Mouse (Mus musculus) heart, embryonic 14.5 days (tissue): ENCODE data around the gene Ube2s. TPM values are rescaled to one million over a fixed set of nuclear protein-coding genes. Genes with fewer than 3 reads are reported as not detected.

ENCODE experiments used
- ATAC-seq: fragments of 200-750 bp; cut with Nextera tagmentation; 2 replicates; pipeline ENCODE4 v1.8.0; 2017; ENCODE audit warnings: low read depth, moderate TSS enrichment; ENCODE audit not compliant: insufficient number of reproducible peaks, insufficient read depth, low FRiP score
- H3K27ac ChIP-seq, 2 experiments: fragments of 200-500 bp in 1 of 2; fragments of 300-500 bp in 1 of 2; sonication (generic) in 1 of 2; replicated peaks in 1 of 2; 2 replicates each; pipeline ENCODE4 v1.5.1; 2012 to 2014; ENCODE audit warnings: low read depth in 2 of 2, low read length in 2 of 2, control low read depth in 1 of 2, mild to moderate bottlenecking in 1 of 2, mixed read lengths in 1 of 2; ENCODE audit not compliant: control insufficient read depth in 1 of 2, insufficient read depth in 1 of 2
- H3K27me3 ChIP-seq: fragments of 300-500 bp; sonication (generic); 2 replicates; pipeline ENCODE4 v1.6.1; 2014; ENCODE audit warnings: mild to moderate bottlenecking, low read length, control low read depth; ENCODE audit not compliant: control insufficient read depth, insufficient read depth
- H3K36me3 ChIP-seq: fragments of 300-500 bp; sonication (generic); 2 replicates; pipeline ENCODE4 v1.6.1; 2014; ENCODE audit warnings: mild to moderate bottlenecking, control low read depth, low read length, mixed read lengths; ENCODE audit not compliant: control insufficient read depth, insufficient read depth
- H3K4me1 ChIP-seq, 2 experiments: fragments of 200-500 bp in 1 of 2; fragments of 300-500 bp in 1 of 2; sonication (generic) in 1 of 2; 2 replicates each; pipeline ENCODE4 v1.6.1; 2012 to 2014; ENCODE audit warnings: low read length in 2 of 2, control low read depth in 1 of 2, mixed read lengths in 1 of 2; ENCODE audit not compliant: control insufficient read depth in 2 of 2, insufficient read depth in 2 of 2
- H3K4me2 ChIP-seq: fragments of 300-500 bp; sonication (generic); 2 replicates; pipeline ENCODE4 v1.6.1; 2014; ENCODE audit warnings: mild to moderate bottlenecking, low read length
- H3K4me3 ChIP-seq, 2 experiments: fragments of 200-500 bp in 1 of 2; fragments of 300-500 bp in 1 of 2; sonication (generic) in 1 of 2; 2 replicates each; pipeline ENCODE4 v1.5.1; 2012 to 2014; ENCODE audit warnings: low read length in 2 of 2, mild to moderate bottlenecking in 2 of 2, control low read depth in 1 of 2, low read depth in 1 of 2, moderate library complexity in 1 of 2; ENCODE audit not compliant: control insufficient read depth in 1 of 2, insufficient read depth in 1 of 2
- H3K9ac ChIP-seq: fragments of 300-500 bp; sonication (generic); 2 replicates; pipeline ENCODE4 v1.6.1; 2014; ENCODE audit warnings: mild to moderate bottlenecking, low read length
- H3K9me3 ChIP-seq: fragments of 300-500 bp; sonication (generic); 2 replicates; pipeline ENCODE4 v1.6.1; 2016; ENCODE audit warnings: low read length, control low read depth; ENCODE audit not compliant: control insufficient read depth
- WGBS: fragments of 180-500 bp; shearing (Covaris S2); extraction: QIAGEN DNeasy Blood & Tissue Kit; methylation state at CpG from one replicate; pipeline ENCODE4 v1.1.7; 2014; 5-methylcytosine and 5-hydroxymethylcytosine counted together
- polyA plus RNA-seq: library from polyadenylated mRNA; unstranded; fragments of >200 nt; fragmentation: Nextera tagmentation; extraction: Ambion mirVana; gene quantifications from 2 replicates; pipeline ENCODE4 v1.2.1, GENCODE M21; 2014

Gene Ube2s
- polyA plus RNA-seq, 1 experiment from 2014 or later: 408 TPM

DNA sequence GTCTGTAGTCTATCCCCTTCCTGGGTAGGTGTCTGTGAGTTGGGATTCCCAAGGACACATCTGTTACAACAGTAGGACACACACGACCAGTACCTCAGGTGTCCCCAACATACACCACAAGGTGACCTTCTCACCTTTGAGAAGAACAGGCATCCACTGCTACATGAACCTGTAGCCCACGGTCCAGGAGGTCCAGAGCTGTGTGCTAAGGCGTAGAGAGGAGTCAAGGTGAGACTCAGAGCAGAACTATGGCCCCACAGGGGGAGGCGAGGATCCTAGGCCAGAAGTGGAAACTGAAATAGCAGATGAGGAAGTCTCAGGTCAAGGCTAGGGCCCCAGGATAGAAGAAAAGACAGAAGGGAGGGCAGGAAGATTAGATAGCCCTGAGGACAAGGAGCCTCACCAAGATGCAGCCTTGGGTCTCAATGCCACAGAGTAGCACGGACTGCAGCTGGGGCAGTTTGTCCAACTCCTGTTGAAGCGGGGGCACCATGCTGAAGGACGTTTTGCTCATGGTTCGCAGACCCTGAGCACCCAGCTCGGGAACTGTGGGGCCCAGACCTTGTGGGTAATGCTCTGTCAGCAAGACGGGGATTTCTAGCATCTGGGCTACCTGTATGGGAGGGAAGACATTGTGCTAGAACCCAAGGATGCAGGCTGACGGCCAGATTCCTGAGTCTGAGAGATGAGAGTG, 38.4 kb upstream of the Ube2s start:
- ATAC-seq: no peak
- H3K27ac ChIP-seq: no peak overlapping the region
- no peaks in the 10 kb centered on the region for H3K9me3 ChIP-seq
- H3K9ac ChIP-seq: no peak overlapping the region
- H3K27me3 ChIP-seq: peaks cover 9% of the 10 kb centered on the region
- no peaks in the 10 kb centered on the region for H3K4me1 ChIP-seq
- 76% methylated on average over 11 of the region's 11 CpGs for WGBS
- no peak overlapping the region for H3K4me3 ChIP-seq
- H3K4me2 ChIP-seq: no peak overlapping the region
- H3K36me3 ChIP-seq: no peaks in the 10 kb centered on the region

DNA sequence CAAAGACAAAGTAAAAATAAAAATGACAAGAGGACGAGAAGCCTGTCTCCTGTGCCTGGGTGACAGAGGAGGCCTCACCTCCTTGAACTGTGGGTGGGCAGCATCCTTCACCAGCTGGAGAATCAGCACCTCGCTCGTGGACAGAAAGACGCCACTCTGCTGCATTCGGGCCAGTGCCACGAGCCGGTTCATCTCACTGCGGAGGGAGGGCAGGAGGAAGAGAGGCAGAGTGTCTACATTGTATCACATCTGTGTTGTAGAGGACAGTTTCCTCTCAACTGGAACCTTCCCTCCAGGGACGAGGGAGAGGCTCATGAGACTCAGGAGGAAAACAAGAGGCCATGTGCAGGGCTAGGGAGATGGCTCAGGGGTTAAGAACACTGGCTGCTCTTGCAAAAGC, 37.0 kb upstream of the Ube2s start:
- Histone ChIP-seq H3K27me3 (peaks cover 23% of the 10 kb centered on the region), H3K36me3 (no peaks in the 10 kb centered on the region), H3K4me1 (peaks cover 0 to 3% of the 10 kb centered on the region in 2 experiments; a peak in 2 of 4 replicates), H3K27ac (no peak overlapping the region), H3K9me3 (no peaks in the 10 kb centered on the region), H3K9ac (no peak overlapping the region), H3K4me3 (no peak overlapping the region), H3K4me2 (no peak overlapping the region)
- WGBS: 40% methylated on average over 9 of the region's 9 CpGs
- no peak for ATAC-seq

DNA sequence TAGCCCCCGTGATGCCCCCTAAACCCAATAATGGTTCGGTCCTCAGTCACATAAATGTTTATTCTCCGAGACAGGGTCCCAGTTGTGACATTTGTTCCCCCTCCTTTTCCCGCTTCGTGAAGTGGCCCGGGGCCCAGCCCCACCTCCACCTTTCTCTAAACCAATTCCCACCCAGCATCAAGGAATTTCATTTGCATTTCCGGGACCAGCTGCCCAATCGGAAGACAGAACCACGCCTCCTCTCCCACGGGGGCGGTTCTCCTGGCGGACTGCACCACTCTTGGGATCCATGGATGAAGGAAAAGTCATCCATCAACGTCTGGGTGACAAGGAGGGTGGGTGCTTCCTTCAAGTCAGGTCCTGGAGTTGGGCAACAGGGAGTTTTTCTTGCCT, 32.5 kb upstream of the Ube2s start:
- WGBS: 4% methylated on average over 13 of the region's 13 CpGs
- Histone ChIP-seq H3K9me3 (no peaks in the 10 kb centered on the region), H3K4me2 (peak overlapping the region; percentile 63), H3K4me1 (peaks cover 2 to 14% of the 10 kb centered on the region in 2 experiments; a peak in 2 of 4 replicates), H3K9ac (no peak overlapping the region; the same call in 1 of the 2 replicates), H3K4me3 (peak overlapping the region; percentile 18 to 30; a peak in 3 of 4 replicates), H3K27me3 (peaks cover 61% of the 10 kb centered on the region), H3K27ac (no peak overlapping the region), H3K36me3 (no peaks in the 10 kb centered on the region)
- no peak for ATAC-seq

DNA sequence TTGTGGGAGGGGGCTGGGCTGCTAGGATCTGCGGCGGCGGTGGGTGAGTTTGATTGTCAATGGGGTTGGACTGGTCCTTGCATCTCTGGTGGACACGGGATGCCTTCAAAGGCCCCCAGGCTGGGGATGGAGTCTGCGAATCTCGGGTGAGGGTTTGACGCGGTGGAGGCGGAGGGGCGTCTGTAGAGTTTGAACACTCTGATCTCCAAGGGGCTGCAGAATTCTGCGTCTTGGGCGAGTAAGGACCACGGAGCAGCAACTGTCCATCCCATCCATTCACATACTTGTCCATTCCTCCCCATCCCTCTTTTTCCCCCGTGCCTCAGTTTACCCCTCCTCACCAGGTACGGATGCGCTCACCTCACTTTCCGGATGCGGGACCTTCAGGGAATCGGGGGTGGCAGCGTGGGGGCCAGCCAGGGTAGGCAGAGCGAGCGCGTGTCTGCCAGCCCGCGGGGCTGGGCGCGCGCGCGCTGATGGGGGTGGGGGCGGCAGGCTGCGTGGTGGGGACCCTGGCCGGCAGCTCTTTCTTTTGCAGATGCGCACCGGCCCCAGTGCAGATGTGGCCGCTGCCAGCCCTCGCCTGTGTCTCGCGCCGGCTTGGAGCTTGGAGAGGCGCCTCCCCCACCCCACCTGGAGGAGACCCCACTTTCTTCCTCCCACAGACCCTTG, 32.0 kb upstream of the Ube2s start, which contains the start of gene Shisa7:
Gene Shisa7, minus strand, starts transcription at position 452 of the 672 bp plus-strand sequence.
- peaks cover 61% of the 10 kb centered on the region for H3K27me3 ChIP-seq
- H3K9ac ChIP-seq: no peak within 1 kb of the TSS; the same call in 1 of the 2 replicates
- H3K27ac ChIP-seq: no peak within 1 kb of the TSS
- peak within 1 kb of the TSS; percentile 63 for H3K4me2 ChIP-seq
- no peak for ATAC-seq
- no peaks in the 10 kb centered on the region for H3K9me3 ChIP-seq
- 1% methylated on average over 41 of the region's 41 CpGs for WGBS
- H3K36me3 ChIP-seq: no peaks in the 10 kb centered on the region
- H3K4me1 ChIP-seq: peaks cover 2 to 14% of the 10 kb centered on the region in 2 experiments; a peak in 2 of 4 replicates
- H3K4me3 ChIP-seq: peak within 1 kb of the TSS; percentile 18 to 30; a peak in 3 of 4 replicates

DNA sequence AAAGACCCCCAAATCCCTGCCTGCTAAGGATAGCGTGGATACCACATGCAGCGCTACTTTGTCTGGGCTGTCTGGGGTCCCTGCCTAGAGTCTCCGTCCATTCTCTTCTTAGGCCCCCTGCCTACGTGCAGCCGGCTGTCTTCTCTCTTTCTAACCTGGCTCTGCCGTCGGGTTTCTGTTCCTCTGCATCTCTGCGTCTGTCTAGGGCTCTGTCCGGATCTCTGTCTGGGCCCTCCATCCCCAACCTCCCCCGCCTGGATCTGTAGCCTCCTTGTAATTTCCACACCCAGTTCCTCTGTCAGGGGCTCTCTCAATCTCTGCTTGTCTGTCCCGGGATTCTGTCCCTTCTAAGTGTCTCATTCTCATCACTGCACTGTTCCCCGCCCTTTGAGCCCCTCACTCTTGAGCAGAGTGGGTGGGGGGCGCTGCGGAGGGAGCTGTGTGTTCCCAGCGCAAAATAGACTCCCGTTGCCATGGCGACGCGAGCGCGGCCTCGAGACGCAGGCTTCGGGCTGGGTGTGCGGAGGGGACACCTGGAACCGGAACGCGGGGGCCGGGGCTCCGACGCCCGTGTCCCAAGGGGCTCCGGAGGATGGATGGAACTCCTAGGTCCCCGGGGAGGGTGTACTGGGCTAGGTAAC, 31.3 kb upstream of the Ube2s start:
- peak; percentile 5; the same call in 1 of the 2 replicates for ATAC-seq
- 2% methylated on average over 33 of the region's 34 CpGs for WGBS
- Histone ChIP-seq H3K27ac (no peak overlapping the region), H3K4me2 (peak overlapping the region; percentile 63), H3K27me3 (peaks cover 67% of the 10 kb centered on the region), H3K9me3 (no peaks in the 10 kb centered on the region), H3K4me3 (peak overlapping the region; percentile 6 to 30; a peak in 3 of 4 replicates), H3K9ac (no peak overlapping the region), H3K36me3 (no peaks in the 10 kb centered on the region), H3K4me1 (peaks cover 2 to 14% of the 10 kb centered on the region in 2 experiments; a peak in 2 of 4 replicates)

DNA sequence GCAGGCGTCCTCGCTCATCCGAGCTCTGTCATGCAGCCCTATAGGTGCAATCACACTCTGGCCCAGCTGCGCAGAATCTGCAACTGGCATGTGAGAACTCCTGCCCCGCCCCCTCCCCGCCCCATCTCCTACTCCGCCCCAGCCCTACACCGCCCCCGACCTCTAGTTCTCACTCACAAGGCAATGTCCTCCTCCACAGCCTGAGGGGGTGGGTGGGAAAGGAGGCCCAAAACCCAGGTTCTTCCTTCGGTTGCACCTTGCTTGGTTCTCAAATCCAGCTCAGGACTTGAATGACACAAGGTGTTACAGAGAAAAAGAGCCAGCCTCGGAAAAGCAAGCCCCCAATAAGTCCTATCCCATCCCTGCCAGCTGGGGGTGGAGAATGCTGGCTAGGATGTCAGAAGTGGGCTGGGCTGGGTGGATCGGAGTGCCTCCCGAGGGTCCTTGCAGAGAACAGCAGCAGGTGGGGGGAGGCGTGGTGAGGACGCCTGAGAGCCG, 30.3 kb upstream of the Ube2s start:
- Histone ChIP-seq H3K27ac (no peak overlapping the region), H3K4me3 (peak overlapping the region in 1 of 2 experiments; percentile 24; a peak in 2 of 4 replicates), H3K9me3 (no peaks in the 10 kb centered on the region), H3K4me2 (peak overlapping the region; percentile 49), H3K27me3 (peaks cover 66% of the 10 kb centered on the region), H3K36me3 (no peaks in the 10 kb centered on the region), H3K4me1 (peaks cover 2 to 14% of the 10 kb centered on the region in 2 experiments; a peak in 2 of 4 replicates), H3K9ac (peak overlapping the region; percentile 4; the same call in 1 of the 2 replicates)
- no peak for ATAC-seq
- WGBS: 3% methylated on average over 16 of the region's 16 CpGs

DNA sequence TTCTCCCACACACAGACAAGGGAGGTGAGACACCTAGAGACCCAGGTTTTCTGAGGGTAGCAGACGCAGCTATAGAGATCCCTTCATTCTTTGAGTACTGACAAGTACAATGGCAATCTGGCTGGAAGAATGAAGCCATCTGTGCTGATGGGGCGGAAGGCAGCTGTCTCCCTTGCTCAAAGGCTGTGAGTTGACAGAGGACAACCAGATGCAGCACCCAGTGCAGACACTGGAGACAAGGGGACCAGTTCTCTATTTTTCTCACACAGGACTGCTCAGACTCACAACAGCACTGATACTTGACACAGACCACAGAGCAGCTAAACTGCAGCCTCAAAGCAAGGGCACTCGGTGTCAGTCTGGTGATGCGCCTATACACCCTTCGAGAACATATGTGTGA, 29.7 kb upstream of the Ube2s start:
- H3K9me3 ChIP-seq: no peaks in the 10 kb centered on the region
- no peak overlapping the region for H3K9ac ChIP-seq
- 42% methylated on average over 5 of the region's 5 CpGs for WGBS
- no peaks in the 10 kb centered on the region for H3K36me3 ChIP-seq
- no peak overlapping the region for H3K27ac ChIP-seq
- no peak overlapping the region for H3K4me3 ChIP-seq
- H3K4me1 ChIP-seq: peaks cover 2 to 14% of the 10 kb centered on the region in 2 experiments; a peak in 2 of 4 replicates
- peaks cover 72% of the 10 kb centered on the region for H3K27me3 ChIP-seq
- ATAC-seq: no peak
- no peak overlapping the region for H3K4me2 ChIP-seq
